Mouse (Mus musculus) kidney, postnatal 25 days (tissue): Measurements from ENCODE around the gene Foxn2.
"Not testable (repeated sequence)": the region's sequence is repeated elsewhere in the genome, so short reads cannot be mapped to it uniquely, and the experiment has no call there.

Experiments
- DNase-seq, 2 experiments: peaks; one replicate each; pipeline ENCODE4 v3.0.0; 2021; ENCODE audit warnings: mixed read lengths in 2 of 2

Foxn2 gene

GRCm38 (mm10) chr17:88442661-88443060, 2.1 kb downstream of the Foxn2 start:
- DNase-seq, result no peak

- DNase-seq, result no peak
Observed at GRCm38 (mm10) chr17:88443186-88443585, 2.7 kb downstream of the Foxn2 start.

- DNase-seq, result no peak
Observed at GRCm38 (mm10) chr17:88458079-88458478, 17.6 kb downstream of the Foxn2 start.

- DNase-seq, result no peak
Observed at GRCm38 (mm10) chr17:88459516-88459915, 19.0 kb downstream of the Foxn2 start.

GRCm38 (mm10) chr17:88459916-88460901, 19.7 kb downstream of the Foxn2 start:
- no peak for DNase-seq

- peak; percentile 75 to 80 for DNase-seq
Observed at GRCm38 (mm10) chr17:88462658-88463057, 22.1 kb downstream of the Foxn2 start.

- DNase-seq, result no peak
Observed at GRCm38 (mm10) chr17:88466591-88466990, 26.1 kb downstream of the Foxn2 start.

- no peak for DNase-seq
Observed at GRCm38 (mm10) chr17:88467696-88468095, 27.2 kb downstream of the Foxn2 start.

GRCm38 (mm10) chr17:88468655-88469398, 28.3 kb downstream of the Foxn2 start:
- DNase-seq, result not testable (repeated sequence)

- no peak for DNase-seq
Observed at GRCm38 (mm10) chr17:88473766-88474165, 33.3 kb downstream of the Foxn2 start.

- DNase-seq, result no peak
Observed at GRCm38 (mm10) chr17:88477165-88477564, 36.7 kb downstream of the Foxn2 start.

- no peak for DNase-seq
Observed at GRCm38 (mm10) chr17:88477699-88478098, 37.2 kb downstream of the Foxn2 start.

GRCm38 (mm10) chr17:88479040-88479439, 38.5 kb downstream of the Foxn2 start:
- DNase-seq, result no peak

GRCm38 (mm10) chr17:88480369-88480768, 39.9 kb downstream of the Foxn2 start:
- DNase-seq, result no peak

GRCm38 (mm10) chr17:88481062-88481461, 40.6 kb downstream of the Foxn2 start:
- DNase-seq, result no peak

- no peak for DNase-seq
Observed at GRCm38 (mm10) chr17:88481587-88481986, 41.1 kb downstream of the Foxn2 start.

GRCm38 (mm10) chr17:88484539-88484938, 44.0 kb downstream of the Foxn2 start:
- DNase-seq, result no peak

- DNase-seq, result no peak
Observed at GRCm38 (mm10) chr17:88484951-88485350, 44.4 kb downstream of the Foxn2 start.

GRCm38 (mm10) chr17:88490546-88490945, 50.0 kb downstream of the Foxn2 start:
- no peak for DNase-seq

- DNase-seq, result no peak
Observed at GRCm38 (mm10) chr17:88491366-88492106, 51.0 kb downstream of the Foxn2 start.

- no peak for DNase-seq
Observed at GRCm38 (mm10) chr17:88492107-88492460, 51.6 kb downstream of the Foxn2 start.

- no peak for DNase-seq
Observed at GRCm38 (mm10) chr17:88493551-88493950, 53.0 kb downstream of the Foxn2 start.
